Mouse (Mus musculus): ENCODE measurements at regions not wholly inside any gene's neighbourhood (a gene's known extent, or its start where the extent isn't known, plus 50 kb on each side); places are given as distances from the start of the nearest gene placed in this dataset.

- DNase-seq = no peak
These were observed 51.5 kb upstream of the Ubash3b start for GRCm38 (mm10) chr9:41212943-41213529.

- DNase-seq = no peak
These were observed 50.9 kb upstream of the Ubash3b start for GRCm38 (mm10) chr9:41212303-41212901.

- no peak for DNase-seq
These were observed 50.4 kb upstream of the Ubash3b start for GRCm38 (mm10) chr9:41211865-41212302.

Small RNAs in the stretch of these regions (microRNA-seq; reads per million reads assigned to microRNA genes)
- gene Mir100 (2,189 to 4,174 reads per million in 2 experiments), gene Mir125b-1 (178 to 234 reads per million in 2 experiments), gene Mirlet7a-2 (117 to 166 reads per million in 2 experiments)

Measured in adrenal gland, adult 8-10 months (tissue).